Mouse (Mus musculus) adrenal gland, adult 18-20 months (tissue): ENCODE measurements around the gene Sypl. TPM values are rescaled to one million over a fixed set of nuclear protein-coding genes. Genes with fewer than 3 reads are reported as not detected.
"Not testable (repeated sequence)": the region's sequence is repeated elsewhere in the genome, so short reads cannot be mapped to it uniquely, and the experiment has no call there.

Experiments
- DNase-seq, 2 experiments: peaks; one replicate each; pipeline ENCODE4 v3.0.0; 2021 to 2022; ENCODE audit warnings: low spot score in 2 of 2
- total RNA-seq, 2 experiments: library from RNA; stranded (reverse); gene quantifications; 1 replicate in 1 of 2; 2 replicates in 1 of 2; pipeline ENCODE4 v1.2.3; 2021

Sypl gene
- total RNA-seq, 2 experiments from 2014 or later = 101 to 122 TPM

GRCm38 (mm10) chr12:32999778-33000177 lies 46.1 kb downstream of the Sypl start:
- not testable (repeated sequence) for DNase-seq

GRCm38 (mm10) chr12:33000402-33000801 lies 46.7 kb downstream of the Sypl start:
- no peak for DNase-seq

GRCm38 (mm10) chr12:33003339-33003965 lies 49.8 kb downstream of the Sypl start:
- no peak for DNase-seq

GRCm38 (mm10) chr12:33005858-33006257 lies 52.2 kb downstream of the Sypl start:
- DNase-seq = no peak

- no peak for DNase-seq
Measured at GRCm38 (mm10) chr12:33007176-33007575, 53.5 kb downstream of the Sypl start.

- no peak for DNase-seq
Measured at GRCm38 (mm10) chr12:33008305-33009110, 54.8 kb downstream of the Sypl start.

GRCm38 (mm10) chr12:33009206-33009966 lies 55.7 kb downstream of the Sypl start:
- no peak for DNase-seq

GRCm38 (mm10) chr12:33010026-33010425 lies 56.3 kb downstream of the Sypl start:
- no peak for DNase-seq

- DNase-seq = no peak
Measured at GRCm38 (mm10) chr12:33014050-33014796, 60.5 kb downstream of the Sypl start.

GRCm38 (mm10) chr12:33015103-33015502 lies 61.4 kb downstream of the Sypl start:
- DNase-seq = no peak

- DNase-seq = no peak
Measured at GRCm38 (mm10) chr12:33016824-33017705, 63.4 kb downstream of the Sypl start.

GRCm38 (mm10) chr12:33018601-33019000 lies 64.9 kb downstream of the Sypl start:
- DNase-seq = no peak

GRCm38 (mm10) chr12:33020011-33020410 lies 66.3 kb downstream of the Sypl start:
- peak in 1 of 2 experiments; percentile 42 for DNase-seq

- DNase-seq = no peak
Measured at GRCm38 (mm10) chr12:33021140-33021539, 67.4 kb downstream of the Sypl start.

GRCm38 (mm10) chr12:33021751-33022150 lies 68.1 kb downstream of the Sypl start:
- DNase-seq = no peak

GRCm38 (mm10) chr12:33024524-33024923 lies 70.8 kb downstream of the Sypl start:
- no peak for DNase-seq

- peak; percentile 65 to 75 for DNase-seq
Measured at GRCm38 (mm10) chr12:33027093-33027492, 73.4 kb downstream of the Sypl start.

- DNase-seq = no peak
Measured at GRCm38 (mm10) chr12:33028109-33028691, 74.5 kb downstream of the Sypl start.

- no peak for DNase-seq
Measured at GRCm38 (mm10) chr12:33028708-33029107, 75.0 kb downstream of the Sypl start.
